Mouse (Mus musculus) NIH3T3 (cell line): Measurements from ENCODE around the gene Fam71e1.
A peak's percentile ranks its signal among the peaks of the same experiment; 100 is the strongest.

ENCODE experiments used
- DNase-seq: peaks from one replicate; pipeline ENCODE4 v3.0.0-alpha.2; 2012; ENCODE audit warnings: low read depth

Gene Fam71e1

DNA sequence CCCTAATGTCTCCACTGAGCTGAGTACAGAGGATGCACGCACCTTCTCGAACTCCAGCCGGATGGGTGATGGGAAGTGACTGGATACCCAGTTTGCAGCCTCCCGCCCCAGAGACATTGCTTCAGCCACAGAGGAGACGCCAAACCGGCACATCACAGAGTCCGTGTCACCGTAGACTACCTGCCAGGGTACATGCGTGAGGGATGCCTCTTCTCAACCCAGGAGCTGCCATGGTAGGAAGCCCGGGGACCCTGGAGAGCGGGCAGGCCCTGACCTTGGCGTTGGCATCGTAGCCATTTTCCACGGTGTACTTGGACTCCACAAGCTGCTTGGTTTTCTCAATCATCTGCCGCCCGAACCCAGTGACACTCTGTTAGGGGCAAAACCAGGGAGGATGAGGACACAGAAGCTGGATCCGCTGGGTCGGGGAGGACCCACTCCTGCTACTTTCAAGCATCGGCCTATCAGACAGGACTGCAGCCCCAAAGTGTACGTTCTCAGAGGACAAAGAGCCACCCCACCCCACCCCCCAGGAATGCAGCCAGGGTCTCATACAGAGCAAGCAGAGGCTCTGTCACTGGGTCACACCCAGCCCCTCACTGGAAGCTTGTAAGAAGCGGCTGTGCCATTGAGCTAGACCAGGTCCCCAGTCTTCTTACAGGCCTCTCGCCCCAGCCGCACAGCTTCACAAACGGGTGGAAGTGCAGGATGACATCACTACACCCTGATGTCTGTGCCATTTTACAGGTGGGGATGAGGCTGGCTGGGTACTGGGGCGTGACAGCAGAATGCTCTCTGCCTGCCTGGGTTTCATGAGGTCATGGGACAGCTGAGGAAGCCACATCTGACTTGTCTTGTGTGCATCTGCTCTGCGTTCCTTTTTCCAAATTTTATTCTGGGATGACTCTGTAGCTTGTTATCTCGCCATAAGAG lies 39.5 kb downstream of the Fam71e1 start:
- no peak for DNase-seq

GRCm38 (mm10) chr7:44536590-44536968 lies 40.2 kb downstream of the Fam71e1 start:
- DNase-seq, result peak; percentile 51

- DNase-seq, result no peak
Measured at GRCm38 (mm10) chr7:44537009-44537408, 40.6 kb downstream of the Fam71e1 start.

- no peak for DNase-seq
Measured at GRCm38 (mm10) chr7:44537496-44537895, 41.1 kb downstream of the Fam71e1 start.

DNA sequence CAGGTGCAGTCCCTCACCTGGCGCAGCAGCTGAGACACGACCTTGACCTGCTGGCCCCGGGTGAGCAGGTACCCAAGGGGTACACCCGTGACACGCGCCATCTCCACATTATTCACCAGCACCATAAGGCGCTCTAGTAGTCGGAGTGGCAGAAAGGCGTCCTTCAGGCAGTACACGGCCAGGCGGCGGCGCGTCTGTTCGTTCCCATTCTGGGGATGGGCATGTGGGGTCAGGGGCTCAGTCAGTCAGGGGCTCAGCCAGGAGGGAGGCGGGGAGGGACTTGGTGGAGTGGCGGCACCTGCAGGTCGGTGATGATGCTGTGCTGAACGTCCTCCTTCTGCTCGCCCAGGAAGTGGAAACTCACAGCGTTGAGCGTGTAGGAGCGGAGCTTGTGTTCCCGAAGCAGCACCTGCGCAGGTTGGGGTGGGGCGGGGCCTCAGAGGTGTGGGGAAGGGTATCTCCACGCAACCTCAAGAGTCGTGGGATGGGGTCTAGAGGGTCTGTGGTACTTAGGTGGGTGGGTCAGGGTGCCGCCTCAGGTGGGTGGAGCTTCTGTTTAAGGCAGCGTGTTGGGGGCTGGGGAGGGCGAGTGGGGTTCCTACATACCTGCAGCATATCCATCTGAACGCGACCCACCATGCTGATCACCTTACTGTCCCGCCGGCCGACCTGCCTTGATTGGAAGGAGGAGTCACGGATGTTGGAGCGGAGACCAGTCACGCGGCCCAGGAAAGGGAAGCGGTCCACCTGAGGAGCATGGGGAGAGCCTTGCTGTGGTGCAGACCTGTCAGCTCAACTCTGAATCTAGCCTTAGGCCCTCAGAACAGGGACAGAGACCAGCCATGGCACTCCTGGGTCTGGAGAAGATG lies 42.6 kb downstream of the Fam71e1 start:
- no peak for DNase-seq

DNA sequence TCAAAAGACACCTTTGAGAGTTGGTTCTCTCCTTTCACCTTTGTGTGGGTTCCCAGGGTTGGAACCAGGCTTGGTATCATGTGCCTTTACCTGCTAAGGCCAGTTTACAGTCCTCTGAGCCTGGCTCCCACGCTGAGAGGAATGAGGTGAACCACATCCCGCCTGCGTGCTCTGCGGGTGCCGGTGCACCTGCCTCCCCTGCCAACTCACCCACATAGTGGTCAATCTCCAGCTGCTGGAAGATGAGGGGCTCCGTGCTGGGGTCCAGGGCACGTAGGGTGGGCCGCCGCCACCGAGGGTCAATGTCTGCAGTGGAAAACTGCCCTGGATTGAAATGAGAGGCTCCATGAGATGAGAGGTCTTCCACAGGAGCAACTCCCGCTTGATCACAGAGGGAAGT lies 46.2 kb downstream of the Fam71e1 start:
- DNase-seq, result no peak

DNA sequence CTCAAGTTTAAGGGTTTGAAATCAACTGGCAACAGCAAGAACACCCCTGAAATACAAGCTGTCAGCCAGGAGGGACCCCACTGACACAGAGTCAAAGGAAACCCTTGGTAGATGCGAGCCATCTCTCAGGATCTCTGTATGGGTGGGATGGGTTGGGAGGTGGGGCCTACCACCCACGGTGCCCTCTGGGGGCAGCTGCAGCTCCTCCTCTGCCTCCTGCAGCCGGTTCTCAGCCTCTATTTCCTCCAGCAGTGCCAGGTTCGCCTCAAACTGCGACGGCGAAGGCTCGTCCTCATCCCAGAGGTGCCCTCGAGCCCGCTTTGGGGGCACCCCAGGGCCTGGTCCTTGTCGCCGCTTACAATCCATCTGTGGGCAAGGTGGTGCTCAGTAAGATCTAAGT lies 46.7 kb downstream of the Fam71e1 start:
- no peak for DNase-seq

GRCm38 (mm10) chr7:44546274-44546673 lies 49.9 kb downstream of the Fam71e1 start:
- no peak for DNase-seq

DNA sequence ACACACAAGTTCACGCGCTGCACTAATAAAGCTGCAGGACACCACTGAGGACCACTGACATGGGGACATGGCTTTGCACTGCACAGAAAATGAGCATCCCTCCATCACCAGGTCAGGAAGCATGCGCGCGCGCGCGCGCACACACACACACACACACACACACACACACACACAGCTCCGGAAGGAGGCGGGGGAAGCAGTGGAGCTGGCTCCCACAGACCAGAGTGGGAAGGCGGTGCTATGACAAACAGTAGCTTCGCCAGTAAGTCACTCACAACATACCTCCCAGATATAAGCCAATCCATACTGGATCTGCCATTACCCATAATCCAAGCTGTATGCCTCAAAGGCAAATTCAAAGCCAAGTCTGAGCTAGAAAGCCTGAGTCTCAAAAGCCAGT lies 50.7 kb downstream of the Fam71e1 start:
- no peak for DNase-seq

DNA sequence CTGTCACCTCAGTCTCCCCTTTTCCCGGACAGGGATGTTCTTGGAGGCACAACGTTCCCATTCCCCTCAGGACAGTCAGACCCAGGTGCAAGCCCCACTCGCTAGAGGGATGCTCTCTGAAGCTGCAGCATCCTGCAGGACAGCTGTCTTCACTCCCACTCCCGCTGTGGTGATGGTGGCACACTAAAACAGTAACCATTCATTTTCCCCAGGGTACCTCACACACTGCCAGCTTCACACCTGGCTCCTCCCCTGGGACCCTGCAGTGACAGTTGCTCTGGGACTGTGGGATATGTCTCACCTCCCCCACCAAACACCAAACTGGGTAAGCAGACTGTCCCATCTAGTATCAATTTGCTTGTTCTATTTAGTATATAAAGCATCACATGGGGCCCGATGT lies 51.3 kb downstream of the Fam71e1 start:
- no peak for DNase-seq

DNA sequence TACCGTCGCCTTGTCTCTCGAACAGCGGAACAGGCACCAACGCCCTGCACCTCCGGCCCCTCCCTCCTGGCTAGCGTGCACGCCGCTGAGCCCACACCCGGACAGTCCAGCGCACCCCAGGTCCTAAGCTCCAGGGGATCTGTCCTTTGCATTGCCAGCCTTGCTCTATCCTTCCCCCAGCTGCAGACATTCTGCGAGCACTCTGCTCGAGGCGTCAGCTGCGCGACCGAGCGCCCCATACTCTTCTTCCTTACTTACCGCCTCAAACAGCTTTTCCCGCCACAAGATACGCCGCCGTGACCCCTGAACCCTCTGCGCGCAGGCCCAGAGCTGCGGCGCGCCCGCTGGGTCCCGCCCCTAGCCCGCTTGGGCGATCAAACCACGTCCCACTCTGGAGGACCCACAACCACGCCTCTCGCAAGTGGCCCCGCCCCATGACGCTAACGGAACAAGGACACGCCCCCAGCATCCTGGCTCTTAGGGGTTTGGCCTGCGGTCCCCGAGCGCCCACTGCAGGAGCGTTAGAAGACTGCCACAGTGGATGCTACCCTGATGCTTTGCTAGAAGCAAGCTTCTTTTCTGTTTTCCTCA lies 52.2 kb downstream of the Fam71e1 start, which contains the start of gene Pold1:
TSS of gene Pold1 (minus strand) at position 353 of the 591 bp plus-strand sequence.
- peak; percentile 100 for DNase-seq

DNA sequence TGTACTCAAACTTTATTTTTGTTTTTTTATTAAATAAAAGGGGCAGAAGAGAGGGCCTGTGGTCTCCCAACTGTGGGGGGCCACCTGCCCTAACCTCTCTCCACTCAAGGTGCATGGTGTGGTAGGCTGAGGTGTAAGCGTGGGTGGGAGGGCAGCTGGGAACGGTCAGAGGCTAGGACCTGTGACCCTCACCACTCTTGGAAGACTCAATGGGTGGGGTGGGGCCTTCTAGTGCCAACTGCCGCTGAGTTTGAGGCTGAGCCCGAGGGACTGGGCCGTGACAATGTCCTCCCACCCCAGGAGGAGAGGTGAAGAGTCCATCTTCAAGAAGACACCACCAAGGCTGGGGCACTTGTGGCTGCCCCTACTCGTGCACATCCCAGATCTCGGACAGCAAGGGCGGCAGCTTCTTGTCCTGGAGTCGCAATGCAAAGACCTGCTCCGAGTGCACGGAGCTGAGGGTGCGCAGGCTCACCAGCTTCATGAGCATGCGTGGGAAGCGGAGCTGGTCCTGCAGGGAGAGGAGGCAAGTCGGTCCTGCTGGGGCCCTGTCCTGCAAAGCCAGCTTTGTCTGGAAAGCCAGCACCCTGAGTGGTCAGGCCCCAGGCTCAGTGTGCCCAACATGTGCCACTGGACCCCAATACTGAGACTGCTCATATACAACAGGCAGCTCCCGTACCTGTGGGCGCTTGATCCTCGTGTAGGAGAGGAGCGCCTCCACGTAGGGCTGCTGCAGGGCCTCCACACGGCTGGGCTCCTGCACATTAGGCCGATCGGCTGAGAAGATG lies 53.4 kb downstream of the Fam71e1 start:
- no peak for DNase-seq

DNA sequence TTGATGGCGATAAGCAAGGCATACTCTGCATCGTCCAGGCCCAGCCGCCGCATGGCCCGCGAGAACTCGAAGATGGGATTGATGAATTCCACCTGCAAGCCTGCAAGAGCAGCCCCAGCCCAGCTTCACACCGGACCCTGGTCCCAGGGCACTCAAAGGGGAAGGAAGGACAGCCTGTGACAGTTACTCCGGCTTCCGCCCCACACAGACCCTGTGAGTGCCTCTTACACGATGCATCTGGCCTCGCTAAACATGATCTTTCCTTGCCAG lies 54.0 kb downstream of the Fam71e1 start:
- DNase-seq, result no peak
